Mouse (Mus musculus) splenic B cell, adult 2 months (primary cell): ENCODE results near the gene Hmbs.

Experiments used
- DNase-seq: peaks from one replicate; pipeline ENCODE4 v3.0.0-alpha.2; 2011; ENCODE audit warnings: low read depth, low spot score
- H3K27me3 ChIP-seq: 2 replicates; pipeline ENCODE4 v1.6.1; 2012; ENCODE audit warnings: mild to moderate bottlenecking, low read length, moderate library complexity, mixed read lengths; ENCODE audit not compliant: control insufficient read depth, poor library complexity, insufficient read depth, severe bottlenecking
- H3K36me3 ChIP-seq: 2 replicates; pipeline ENCODE4 v1.6.1; 2012; ENCODE audit warnings: mild to moderate bottlenecking, low read length, moderate library complexity, mixed read lengths; ENCODE audit not compliant: control insufficient read depth, poor library complexity, insufficient read depth, severe bottlenecking

The Hmbs gene

DNA sequence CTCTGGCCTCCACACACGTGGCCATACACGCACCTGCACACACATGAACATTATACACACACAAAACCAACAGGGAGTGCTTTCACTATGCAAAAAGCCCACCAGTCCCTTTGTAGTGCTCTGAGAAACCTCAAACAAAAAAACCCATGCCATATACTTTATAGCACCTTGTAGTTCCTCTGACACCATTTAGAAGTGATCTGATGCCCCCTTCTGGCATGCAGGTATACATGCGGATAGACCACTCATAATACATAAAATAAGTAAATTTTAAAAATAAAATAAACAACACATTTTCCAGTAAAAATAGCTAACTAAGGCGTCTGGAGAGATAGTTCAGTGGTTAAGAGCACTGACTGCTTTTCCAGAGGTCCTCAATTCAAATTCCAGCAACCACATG lies 13.2 kb upstream of the Hmbs start:
- Histone ChIP-seq H3K36me3 (peaks cover 32% of the 10 kb centered on the region), H3K27me3 (no peaks in the 10 kb centered on the region)
- DNase-seq = peak; percentile 77

- no peak for DNase-seq
- H3K27me3 ChIP-seq = no peaks in the 10 kb centered on the region
- H3K36me3 ChIP-seq = peaks cover 40% of the 10 kb centered on the region
Observed at GRCm38 (mm10) chr9:44353142-44353541, 9.1 kb upstream of the Hmbs start.

- no peaks in the 10 kb centered on the region for H3K27me3 ChIP-seq
- H3K36me3 ChIP-seq = peaks cover 41% of the 10 kb centered on the region
- no peak for DNase-seq
Observed at GRCm38 (mm10) chr9:44352337-44352736, 8.3 kb upstream of the Hmbs start.

DNA sequence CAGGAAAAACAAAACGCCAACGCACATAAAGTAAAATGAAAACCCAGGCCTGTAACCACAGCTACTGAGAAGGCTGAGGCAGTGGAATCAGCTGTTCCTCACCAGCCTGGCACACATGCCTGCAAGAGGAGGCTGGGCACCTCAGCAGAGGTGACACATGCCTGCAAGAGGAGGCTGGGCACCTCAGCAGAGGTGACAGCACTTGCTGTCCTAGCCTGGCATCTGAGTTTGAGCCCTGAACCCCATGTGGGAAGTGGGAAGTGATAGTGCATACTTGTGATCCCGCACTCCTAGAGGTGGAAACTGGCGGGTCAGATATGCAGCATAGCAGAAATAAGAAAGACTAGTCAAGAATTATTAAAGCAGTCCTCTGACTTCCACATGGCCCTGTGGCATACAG lies 7.4 kb upstream of the Hmbs start:
- peaks cover 42% of the 10 kb centered on the region for H3K36me3 ChIP-seq
- no peak for DNase-seq
- H3K27me3 ChIP-seq = no peaks in the 10 kb centered on the region

- no peak for DNase-seq
- Histone ChIP-seq H3K27me3 (no peaks in the 10 kb centered on the region), H3K36me3 (peaks cover 29% of the 10 kb centered on the region)
Observed at GRCm38 (mm10) chr9:44348546-44348945, 4.5 kb upstream of the Hmbs start.

GRCm38 (mm10) chr9:44347621-44348020 lies 3.6 kb upstream of the Hmbs start:
- Histone ChIP-seq H3K27me3 (no peaks in the 10 kb centered on the region), H3K36me3 (peaks cover 22% of the 10 kb centered on the region)
- no peak for DNase-seq

GRCm38 (mm10) chr9:44347166-44347565 lies 3.1 kb upstream of the Hmbs start:
- Histone ChIP-seq H3K27me3 (no peaks in the 10 kb centered on the region), H3K36me3 (peaks cover 22% of the 10 kb centered on the region)
- no peak for DNase-seq

GRCm38 (mm10) chr9:44345570-44346433 lies 1.8 kb upstream of the Hmbs start:
- Histone ChIP-seq H3K36me3 (peaks cover 21% of the 10 kb centered on the region), H3K27me3 (no peaks in the 10 kb centered on the region)
- DNase-seq = no peak

DNA sequence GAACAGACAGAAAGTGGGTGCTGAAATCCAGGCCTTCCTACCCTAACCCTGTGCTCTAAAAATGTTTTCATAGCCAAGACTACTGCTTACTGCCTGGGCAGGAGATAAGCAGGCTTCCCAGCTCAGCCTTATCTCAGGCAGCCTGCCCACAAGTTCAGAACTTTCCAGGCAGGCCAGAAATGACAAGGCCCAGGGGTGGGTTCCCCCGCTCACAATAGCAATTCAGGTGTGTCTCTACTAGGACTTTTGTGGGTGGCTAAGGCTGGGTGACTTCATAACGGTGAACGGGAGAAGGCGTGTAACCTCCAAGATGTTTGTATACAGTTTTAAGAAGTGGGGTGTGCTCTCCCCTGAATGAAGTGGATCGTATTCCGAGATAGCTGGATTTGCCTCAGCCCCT lies 738 bp downstream of the Hmbs start:
- peaks cover 11% of the 10 kb centered on the region for H3K36me3 ChIP-seq
- no peak for DNase-seq
- H3K27me3 ChIP-seq = no peaks in the 10 kb centered on the region

DNA sequence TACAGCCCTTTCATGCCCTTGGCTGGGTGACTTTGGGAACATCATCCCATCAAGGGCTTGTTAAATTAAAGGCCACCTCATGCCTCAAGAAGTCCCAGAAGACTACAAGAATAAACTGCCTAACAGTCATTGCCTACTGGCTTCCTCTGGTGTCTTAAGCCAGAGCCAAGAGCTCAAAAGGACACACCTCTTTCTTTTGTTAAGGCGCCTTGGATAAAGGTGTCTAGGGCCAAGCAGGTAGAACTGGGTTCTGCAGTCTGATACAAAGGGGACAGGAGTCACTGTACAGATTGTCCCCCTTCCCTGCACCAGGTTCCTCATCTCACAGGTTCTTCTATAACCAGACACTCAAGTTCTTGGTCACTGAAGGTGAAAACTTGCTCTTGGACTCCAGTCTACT lies 1.4 kb downstream of the Hmbs start:
- no peak for DNase-seq
- no peaks in the 10 kb centered on the region for H3K27me3 ChIP-seq
- H3K36me3 ChIP-seq = peaks cover 7% of the 10 kb centered on the region

DNA sequence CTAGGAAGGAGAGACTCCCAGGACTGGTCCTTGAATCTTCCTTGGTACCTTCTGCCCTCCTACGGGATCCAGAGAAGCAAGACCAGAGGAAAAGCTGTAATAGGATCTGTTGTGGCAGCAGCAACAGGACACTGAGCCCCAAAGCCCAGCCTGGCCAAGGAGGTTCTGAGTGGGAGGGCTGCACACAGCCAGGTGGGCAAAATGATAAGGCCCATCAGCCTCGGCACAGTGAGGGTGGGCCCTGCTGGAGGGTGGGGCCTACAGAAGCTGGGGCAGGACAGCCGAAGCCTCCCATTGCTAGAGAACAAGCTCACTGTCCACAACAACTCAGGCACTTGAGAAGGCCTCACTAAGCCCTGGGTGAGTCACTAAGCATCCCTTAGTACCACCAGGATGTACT lies 1.9 kb downstream of the Hmbs start:
- no peak for DNase-seq
- Histone ChIP-seq H3K36me3 (peaks cover 3% of the 10 kb centered on the region), H3K27me3 (no peaks in the 10 kb centered on the region)

DNA sequence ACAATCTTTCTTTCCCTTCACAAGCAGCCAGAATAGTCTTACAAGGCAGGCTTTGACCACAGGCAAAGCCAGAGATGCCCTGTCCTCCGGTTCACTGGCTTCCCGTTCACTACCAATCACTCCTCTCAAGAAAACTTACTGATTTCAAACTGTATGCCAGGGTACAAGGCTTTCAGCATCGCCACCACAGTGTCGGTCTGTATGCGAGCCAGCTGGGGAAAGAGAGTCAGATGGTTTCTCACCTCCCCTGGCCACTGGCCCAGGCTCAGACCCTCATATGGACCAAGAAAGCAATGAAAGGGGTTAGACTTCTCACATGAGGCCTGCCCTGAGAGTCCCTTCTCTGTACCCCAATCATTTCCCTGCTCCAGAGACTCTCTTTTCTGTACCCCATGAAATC lies 2.5 kb downstream of the Hmbs start:
- H3K36me3 ChIP-seq = peaks cover under 1% of the 10 kb centered on the region; the same call in 1 of the 2 replicates
- H3K27me3 ChIP-seq = no peaks in the 10 kb centered on the region
- no peak for DNase-seq

- Histone ChIP-seq H3K27me3 (no peaks in the 10 kb centered on the region), H3K36me3 (no peaks in the 10 kb centered on the region)
- no peak for DNase-seq
Observed at GRCm38 (mm10) chr9:44338574-44338973, 5.5 kb downstream of the Hmbs start.

DNA sequence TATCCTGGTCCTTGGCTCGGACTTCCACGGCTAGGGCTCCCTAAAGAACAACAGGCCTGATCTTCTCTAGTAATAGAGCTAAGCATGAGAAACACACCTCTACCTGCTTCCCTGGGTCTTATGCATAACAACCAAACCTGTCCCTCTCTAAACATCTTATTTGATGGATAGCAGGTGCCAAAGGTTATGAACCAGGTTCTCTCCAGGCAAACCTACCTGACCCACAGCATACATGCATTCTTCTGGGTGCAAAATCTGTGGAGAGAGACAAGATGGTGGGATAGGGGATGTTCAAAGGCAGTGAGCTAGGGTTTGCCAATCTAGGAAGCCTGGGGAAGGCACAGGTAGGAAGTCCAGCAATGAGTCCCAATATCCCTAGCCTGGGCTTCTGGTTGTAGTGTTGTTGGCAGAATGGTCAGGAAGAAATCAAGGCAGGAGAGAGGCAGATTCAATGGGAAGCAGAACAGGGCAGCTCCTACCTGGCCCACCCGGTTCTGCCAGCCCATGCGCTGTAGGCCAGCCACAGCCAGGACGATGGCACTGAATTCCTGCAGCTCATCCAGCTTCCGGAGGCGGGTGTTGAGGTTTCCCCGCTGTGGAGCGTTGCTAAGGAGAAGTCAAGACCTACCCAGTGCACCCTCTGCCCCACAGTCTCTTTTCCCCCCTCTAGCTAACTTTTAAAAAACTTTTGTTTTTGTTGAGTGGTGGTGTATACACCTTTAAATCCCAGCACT lies 6.4 kb downstream of the Hmbs start:
- DNase-seq = no peak
- H3K36me3 ChIP-seq = no peaks in the 10 kb centered on the region

GRCm38 (mm10) chr9:44336964-44337363 lies 7.1 kb downstream of the Hmbs start:
- DNase-seq = no peak
- Histone ChIP-seq H3K27me3 (no peaks in the 10 kb centered on the region), H3K36me3 (no peaks in the 10 kb centered on the region)

More for the DNA sequence above, 6.4 kb downstream of the Hmbs start:
- H3K27me3 ChIP-seq = no peaks in the 10 kb centered on the region
